ENCODE assay signal across 24 mouse cellular contexts in genomic region chr6:29031704-29032310, GRCm38 (mm10). TPM values are rescaled to one million over a fixed set of nuclear protein-coding genes. Genes with fewer than 3 reads are reported as not detected.
DNase-seq lines count a peak whose midpoint lies in the region; ATAC-seq lines count a peak whose summit lies in the region.
"Had no signal": no experiment of that assay in that cellular context is flagged by ENCODE, and none has a peak within 500 bp of the region (broad histone marks: within the 10 kb centered on the region; RNA-seq: fewer than 3 reads in every experiment).

No protein-coding gene starts in this region.

- no peak overlapping the region for H3K9ac ChIP-seq in forebrain, embryonic 15.5 days (replicated peaks)
- no peak overlapping the region for H3K9ac ChIP-seq in forebrain, embryonic 13.5 days
- H3K9ac ChIP-seq: embryonic facial prominence, embryonic 15.5 days; heart, embryonic 13.5 days; hindbrain, embryonic 12.5 days; liver, embryonic 15.5 days; midbrain, embryonic 13.5 days had no signal

- WGBS in forebrain, embryonic 15.5 days: 87% methylated on average over 13 of the region's 13 CpGs
- WGBS in forebrain, embryonic 13.5 days: 90% methylated on average over 13 of the region's 13 CpGs

- H3K4me1 ChIP-seq in forebrain, embryonic 15.5 days: peaks cover 27% of the 10 kb centered on the region
- peaks cover 33% of the 10 kb centered on the region for H3K4me1 ChIP-seq in forebrain, embryonic 13.5 days
- peaks cover 6% of the 10 kb centered on the region for H3K4me1 ChIP-seq in brown adipose tissue, adult 24 weeks (ENCODE audit: control insufficient read depth, insufficient read depth, insufficient read length, low read length)
- H3K4me1 ChIP-seq: hindbrain, embryonic 12.5 days; liver, embryonic 15.5 days had no signal

- H3K27me3 ChIP-seq in forebrain, embryonic 15.5 days: no peaks in the 10 kb centered on the region
- no peaks in the 10 kb centered on the region for H3K27me3 ChIP-seq in forebrain, embryonic 13.5 days
- H3K27me3 ChIP-seq: hindbrain, embryonic 12.5 days had no signal

- DNase-seq in 3134 (ENCODE audit: extremely low read depth, insufficient read length, low spot score): peak; percentile 79
- DNase-seq in 416B (ENCODE audit: low read depth): peak; percentile 73
- DNase-seq in layer of hippocampus, adult 9-11 months: no peak
- no peak for DNase-seq in testis, postnatal 10 days (ENCODE audit: low spot score)
- DNase-seq in embryo, embryonic 10 days (ENCODE audit: low spot score): no peak
- DNase-seq: liver; thymus, postnatal 25 days had no signal

- no peaks in the 10 kb centered on the region for H3K9me3 ChIP-seq in forebrain, embryonic 15.5 days
- H3K9me3 ChIP-seq in forebrain, embryonic 13.5 days (replicated peaks): peaks cover 6% of the 10 kb centered on the region; the same call in 1 of the 2 replicates
- H3K9me3 ChIP-seq: embryonic facial prominence, embryonic 15.5 days; liver, embryonic 15.5 days; midbrain, embryonic 13.5 days had no signal

- no peak overlapping the region for H3K27ac ChIP-seq in forebrain, embryonic 15.5 days (replicated peaks)
- no peak overlapping the region for H3K27ac ChIP-seq in forebrain, embryonic 13.5 days
- H3K27ac ChIP-seq in brown adipose tissue, adult 24 weeks (replicated peaks; ENCODE audit: low read depth, low read length): peak overlapping the region; percentile 91
- H3K27ac ChIP-seq: embryonic facial prominence, embryonic 15.5 days; forebrain, embryonic 10.5 days; heart, embryonic 13.5 days; kidney, postnatal 0 days; limb, embryonic 10.5 days; liver, embryonic 15.5 days; macrophage; midbrain, embryonic 13.5 days had no signal

- ATAC-seq in forebrain, embryonic 15.5 days (replicated peaks): 0 out of 2 replicates have a peak, but pooled peaks have one; percentile 14
- no peak for ATAC-seq in forebrain, embryonic 13.5 days
- ATAC-seq: inflammation-experienced regulatory T-cells, adult 6 months had no signal

- no peak overlapping the region for H3K4me2 ChIP-seq in forebrain, embryonic 15.5 days (replicated peaks)
- no peak overlapping the region for H3K4me2 ChIP-seq in forebrain, embryonic 13.5 days
- H3K4me2 ChIP-seq: embryonic facial prominence, embryonic 15.5 days; heart, embryonic 13.5 days; hindbrain, embryonic 12.5 days; liver, embryonic 15.5 days; midbrain, embryonic 13.5 days had no signal

- no peak overlapping the region for H3K4me3 ChIP-seq in forebrain, embryonic 15.5 days
- H3K4me3 ChIP-seq in forebrain, embryonic 13.5 days: no peak overlapping the region
- H3K4me3 ChIP-seq in brown adipose tissue, adult 24 weeks (ENCODE audit: insufficient read depth, low read depth, low read length): peak overlapping the region; percentile 27
- H3K4me3 ChIP-seq: embryonic facial prominence, embryonic 15.5 days; forebrain, embryonic 10.5 days; heart, embryonic 13.5 days; hindbrain, embryonic 12.5 days; limb, embryonic 10.5 days; liver, embryonic 15.5 days; midbrain, embryonic 13.5 days had no signal

- no peaks in the 10 kb centered on the region for H3K36me3 ChIP-seq in forebrain, embryonic 15.5 days
- H3K36me3 ChIP-seq in forebrain, embryonic 13.5 days (ENCODE audit: poor library complexity, severe bottlenecking): no peaks in the 10 kb centered on the region
- H3K36me3 ChIP-seq: embryonic facial prominence, embryonic 15.5 days; forebrain, embryonic 10.5 days; heart, embryonic 13.5 days; hindbrain, embryonic 12.5 days; limb, embryonic 10.5 days; liver, embryonic 15.5 days; midbrain, embryonic 13.5 days had no signal

RNA-seq across cellular contexts. Expression of gene Lep, which starts 28.2 kb away (rescaled TPM):
- not detected in 2 replicates for polyA plus RNA-seq in forebrain, embryonic 15.5 days (2015; fragmentation: Nextera tagmentation; extraction: Ambion mirVana)
- not detected in 2 replicates for polyA plus RNA-seq in forebrain, embryonic 13.5 days (2015; fragmentation: Nextera tagmentation; extraction: Ambion mirVana)
- 83.0 and 169 TPM in 2 replicates for polyA plus RNA-seq in brown adipose tissue, adult 24 weeks (2012; ENCODE audit: insufficient read depth, insufficient read length, missing spikeins)
- polyA plus RNA-seq: embryonic facial prominence, embryonic 15.5 days; forebrain, embryonic 10.5 days; frontal cortex, adult 2 months; heart, embryonic 13.5 days; hindbrain, embryonic 12.5 days; inflammation-experienced regulatory T-cells, adult 6 months; kidney, postnatal 0 days; limb, embryonic 10.5 days; liver, embryonic 15.5 days; lung, embryonic 16.5 days; macrophage; midbrain, embryonic 13.5 days; neural tube, embryonic 11.5 days; small intestine, adult 2 months had no signal

Comparison
In these comparisons a context has a peak if more than half of its experiments do, and no peak if none do; other contexts are left out.
1. DNase-seq: peak in 3134 (single experiment) and 416B (single experiment); none in layer of hippocampus, adult 9-11 months (single experiment), testis, postnatal 10 days (single experiment) and embryo, embryonic 10 days (single experiment).
2. RNA of gene Lep, which starts 28.2 kb away (polyA plus RNA-seq): 83.0 to 169 TPM in brown adipose tissue, adult 24 weeks; not detected in forebrain, embryonic 15.5 days and not detected in forebrain, embryonic 13.5 days; every median in the first group is over 10 times any median in the second.